Mouse (Mus musculus) effector memory CD4-positive, alpha-beta T cell, adult 5 months (primary cell): ENCODE data around the gene Zfp207. TPM values are rescaled to one million over a fixed set of nuclear protein-coding genes. Genes with fewer than 3 reads are reported as not detected.

ENCODE experiments used
- polyA plus RNA-seq: library from polyadenylated mRNA; unstranded; fragments of 100-300 nt; shearing (Covaris generic); gene quantifications from one replicate; pipeline ENCODE4 v1.2.1, GENCODE M21; 2017

Gene Zfp207
- 175 TPM for polyA plus RNA-seq

DNA sequence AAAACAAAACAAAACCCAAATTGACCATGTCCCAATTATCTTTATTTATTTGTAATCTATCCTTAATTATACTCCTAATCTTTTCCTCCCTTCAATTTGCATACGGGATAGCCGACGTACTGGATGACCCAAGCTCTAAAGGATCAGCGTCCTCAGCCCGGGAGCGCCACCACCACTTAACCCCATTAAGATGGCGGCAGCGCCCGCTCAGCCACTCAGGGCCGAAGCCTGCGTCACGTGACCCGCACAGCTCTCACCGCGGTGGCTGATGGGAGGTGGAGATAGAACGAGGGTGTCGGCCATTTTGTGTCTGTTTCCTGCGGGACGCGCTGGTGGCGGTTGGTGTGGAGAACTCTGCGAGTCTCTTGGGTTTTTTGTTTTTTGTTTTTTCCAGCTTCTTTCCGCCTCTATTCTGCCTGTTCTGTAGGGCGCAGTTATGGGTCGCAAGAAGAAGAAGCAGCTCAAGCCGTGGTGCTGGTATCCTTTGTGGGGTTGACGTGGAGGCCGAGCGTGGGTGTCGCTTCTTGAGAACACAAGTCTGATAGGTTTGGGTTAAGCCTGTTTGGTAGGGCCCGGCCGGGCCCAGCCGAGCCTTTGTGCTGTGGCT, at the start of gene Zfp207:
Gene Zfp207, plus strand, starts transcription at position 261 of the 607 bp plus-strand sequence.

DNA sequence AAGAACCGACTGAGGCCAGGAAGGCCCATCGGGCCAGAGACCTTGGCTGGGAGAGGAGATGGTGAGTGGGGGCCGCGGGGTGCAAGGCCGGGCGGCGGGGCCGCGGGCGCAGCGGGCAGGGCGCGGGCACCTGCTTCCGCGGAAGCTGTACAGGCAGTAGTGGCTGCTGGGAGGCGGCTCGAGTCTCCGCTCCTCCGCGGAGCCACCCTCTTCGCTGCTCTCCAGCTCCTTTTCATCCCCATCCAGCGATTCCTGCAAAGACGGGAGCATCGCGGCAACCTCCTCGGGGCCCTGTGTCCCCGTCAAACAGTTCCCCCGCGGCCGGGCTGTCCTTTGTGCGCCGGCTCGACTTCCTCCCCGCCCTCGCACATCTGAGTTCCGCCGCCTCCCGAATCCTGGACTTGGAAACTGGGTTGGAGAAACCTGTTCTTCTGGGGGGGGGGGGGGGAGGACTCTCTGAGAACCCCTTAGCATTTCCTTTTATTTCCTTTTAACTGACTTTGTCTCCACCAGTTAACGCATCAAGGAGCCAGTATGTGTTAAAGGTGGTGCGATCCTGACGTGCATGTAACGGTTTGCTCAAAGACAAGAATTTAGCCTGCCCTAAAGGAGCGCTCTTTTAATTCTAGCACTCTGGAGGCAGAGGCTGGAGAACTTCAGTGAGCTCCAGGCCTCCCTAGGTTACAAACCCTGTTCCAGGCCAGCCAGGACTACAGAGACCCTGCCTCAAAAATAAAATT, 5.2 kb upstream of the Zfp207 start, which contains the start of gene 5730455P16Rik:
Gene 5730455P16Rik, minus strand, starts transcription at position 323 of the 740 bp plus-strand sequence.

DNA sequence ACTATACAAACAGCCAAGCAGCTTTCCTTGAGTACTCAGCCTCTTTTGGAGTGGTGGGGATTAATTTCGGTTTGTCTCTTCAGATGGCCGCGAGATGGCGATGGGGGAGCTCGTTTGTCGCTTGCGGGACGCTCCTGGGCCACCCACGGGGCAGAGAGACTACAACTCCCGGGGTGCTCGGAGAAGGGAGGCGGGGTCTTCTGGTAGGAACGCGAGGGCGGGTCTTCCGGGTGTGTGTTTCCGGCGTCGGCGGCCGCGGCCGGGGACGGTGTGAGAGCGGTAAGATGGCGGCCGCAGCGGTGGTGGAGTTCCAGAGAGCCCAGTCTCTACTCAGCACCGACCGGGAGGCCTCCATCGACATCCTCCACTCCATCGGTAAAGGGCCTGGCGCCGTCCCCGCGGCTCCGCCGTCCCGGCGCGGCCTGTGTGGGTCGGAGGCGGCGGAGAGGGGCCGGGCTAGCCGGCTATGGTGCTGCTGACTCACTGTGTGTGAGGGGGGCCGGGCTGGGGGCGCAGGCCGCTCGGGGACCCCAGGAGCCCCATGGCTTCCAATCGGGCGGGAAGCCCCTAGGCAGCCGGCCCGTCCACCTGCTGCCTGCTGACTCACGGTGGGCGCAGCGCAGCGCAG, 45.4 kb downstream of the Zfp207 start, which contains the start of gene Psmd11:
Gene Psmd11, plus strand, starts transcription at position 235 of the 628 bp plus-strand sequence.

Other genes starting within 250 kb of the Zfp207 start
- gene Tefm, start 241.1 kb upstream of the Zfp207 start, polyA plus RNA-seq, result 4.0 TPM
- not detected for gene Adap2, start 229.2 kb upstream of the Zfp207 start, polyA plus RNA-seq
- 3.3 TPM for gene Rnf135, start 199.4 kb upstream of the Zfp207 start, polyA plus RNA-seq
- gene Rhot1, start 174.3 kb upstream of the Zfp207 start, polyA plus RNA-seq, result 51.8 TPM
- 6.0 TPM for gene Rhbdl3, start 82.4 kb upstream of the Zfp207 start, polyA plus RNA-seq
- gene 5730455P16Rik, start 5.2 kb upstream of the Zfp207 start, polyA plus RNA-seq, result 10.7 TPM
- 141 TPM for gene Psmd11, start 45.3 kb downstream of the Zfp207 start, polyA plus RNA-seq
- 2.7 TPM for gene Cdk5r1, start 93.7 kb downstream of the Zfp207 start, polyA plus RNA-seq